Mouse (Mus musculus): ENCODE data around the gene Rfx1.

Rfx1 gene

GRCm38 (mm10) chr8:84060245-84060644 lies 6.4 kb upstream of the Rfx1 start:
- DNase-seq (ENCODE audit: low read depth, low spot score): no peak

DNA sequence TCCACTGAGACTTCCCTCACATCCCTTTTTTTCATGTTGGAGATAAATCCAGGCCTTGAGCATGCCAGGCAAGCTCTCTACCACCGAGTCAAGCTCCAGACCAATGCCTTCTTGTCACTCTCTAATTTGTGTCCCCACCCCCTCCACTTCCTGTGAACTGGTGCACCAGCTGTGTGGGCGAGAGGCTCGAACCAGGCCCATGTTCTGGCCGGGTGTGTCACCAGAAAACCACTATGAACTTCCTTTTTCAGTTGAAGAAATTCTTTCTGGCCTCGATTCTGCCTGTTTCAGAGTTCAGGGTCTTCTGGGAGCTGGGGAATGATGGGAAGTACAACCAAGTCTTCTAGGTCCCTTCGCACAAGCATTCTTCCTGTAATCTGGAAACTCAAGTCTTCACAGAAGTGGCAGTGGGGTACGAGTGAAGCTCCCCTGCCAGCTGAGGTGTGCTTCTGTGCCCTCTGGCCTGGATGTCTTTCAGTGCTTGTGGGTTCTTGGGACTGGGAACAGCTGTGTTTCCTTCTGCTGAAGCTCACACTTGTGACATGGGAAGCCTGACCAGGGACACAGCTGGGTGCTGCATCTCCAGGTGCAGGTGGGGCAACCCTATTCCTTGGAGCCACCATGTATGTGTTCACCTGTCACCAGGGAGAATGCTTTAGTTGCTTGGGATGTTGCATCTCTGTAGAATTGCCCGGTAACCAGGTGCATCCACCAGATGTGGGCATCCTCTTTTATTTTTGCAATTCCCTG lies 2.6 kb upstream of the Rfx1 start:
- DNase-seq (ENCODE audit: low read depth, low spot score): no peak

- no peak for DNase-seq (ENCODE audit: low read depth, low spot score)
Observed at GRCm38 (mm10) chr8:84065037-84065436, 1.6 kb upstream of the Rfx1 start, which contains the start of gene Gm10643. TSS of gene Gm10643 (minus strand) at chr8:84065137.

- DNase-seq (ENCODE audit: low read depth, low spot score): no peak
Observed at GRCm38 (mm10) chr8:84065457-84066072, 1.1 kb upstream of the Rfx1 start.

GRCm38 (mm10) chr8:84067047-84067573 lies 476 bp downstream of the Rfx1 start:
- DNase-seq (ENCODE audit: low read depth, low spot score): peak; percentile 95

GRCm38 (mm10) chr8:84067911-84068310 lies 1.3 kb downstream of the Rfx1 start:
- DNase-seq (ENCODE audit: low read depth, low spot score): no peak

DNA sequence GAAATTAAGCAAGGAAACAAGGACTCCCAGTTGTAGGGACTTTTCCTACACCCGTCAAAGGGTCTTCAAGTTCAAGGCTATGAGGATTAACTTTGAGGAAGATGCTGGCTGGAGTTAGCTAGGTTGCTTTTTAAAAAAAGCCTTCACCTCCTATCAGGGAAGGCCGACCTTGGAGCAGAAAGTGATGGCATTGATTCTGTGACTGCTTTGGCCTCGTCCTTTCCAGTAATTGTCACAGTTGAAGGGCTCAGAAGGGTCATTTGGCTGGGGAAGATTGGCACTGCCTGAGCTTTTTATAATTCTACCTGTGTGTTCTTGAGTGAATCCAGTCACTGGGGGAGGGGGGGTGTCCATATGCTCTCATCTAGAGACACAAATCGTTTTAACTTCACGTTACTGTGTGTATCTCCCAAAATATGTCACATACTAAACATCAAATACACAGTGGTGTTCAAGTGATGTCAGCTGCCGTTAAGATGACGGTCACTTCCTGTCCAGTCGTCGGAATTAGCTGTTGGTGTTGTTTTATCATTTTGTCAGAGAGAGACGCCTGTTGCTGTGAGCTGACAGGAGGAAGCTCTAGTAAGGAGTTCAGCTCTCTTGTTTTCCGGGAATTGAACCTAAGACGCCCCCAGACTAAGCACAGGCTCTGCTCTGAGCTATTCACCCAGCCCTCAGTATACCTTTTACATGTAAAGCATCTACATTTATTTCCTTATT lies 1.8 kb downstream of the Rfx1 start:
- no peak for DNase-seq (ENCODE audit: low read depth, low spot score)

- DNase-seq (ENCODE audit: low read depth, low spot score): no peak
Observed at GRCm38 (mm10) chr8:84069169-84069568, 2.5 kb downstream of the Rfx1 start.

DNA sequence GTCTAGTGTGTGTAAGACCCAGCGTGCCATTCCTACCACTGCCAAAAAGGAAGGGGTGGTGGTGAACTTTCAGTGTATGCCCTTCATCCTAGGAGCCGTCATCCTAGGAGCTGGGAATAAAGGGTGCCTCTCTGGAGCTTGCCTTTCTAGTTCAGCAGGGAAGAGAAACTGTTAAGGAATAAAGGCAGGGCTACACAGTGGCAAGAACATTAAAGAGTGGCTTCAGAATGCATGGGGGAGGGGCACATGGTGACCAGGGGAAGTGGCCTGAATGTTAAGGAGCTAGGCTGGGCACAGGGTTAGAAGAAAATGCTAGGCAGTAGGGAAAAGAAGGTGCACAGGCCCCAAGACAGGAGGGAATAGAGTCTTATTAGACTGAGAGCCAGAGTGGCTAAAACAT lies 3.1 kb downstream of the Rfx1 start:
- DNase-seq (ENCODE audit: low read depth, low spot score): no peak

GRCm38 (mm10) chr8:84070241-84070640 lies 3.6 kb downstream of the Rfx1 start:
- no peak for DNase-seq (ENCODE audit: low read depth, low spot score)

DNA sequence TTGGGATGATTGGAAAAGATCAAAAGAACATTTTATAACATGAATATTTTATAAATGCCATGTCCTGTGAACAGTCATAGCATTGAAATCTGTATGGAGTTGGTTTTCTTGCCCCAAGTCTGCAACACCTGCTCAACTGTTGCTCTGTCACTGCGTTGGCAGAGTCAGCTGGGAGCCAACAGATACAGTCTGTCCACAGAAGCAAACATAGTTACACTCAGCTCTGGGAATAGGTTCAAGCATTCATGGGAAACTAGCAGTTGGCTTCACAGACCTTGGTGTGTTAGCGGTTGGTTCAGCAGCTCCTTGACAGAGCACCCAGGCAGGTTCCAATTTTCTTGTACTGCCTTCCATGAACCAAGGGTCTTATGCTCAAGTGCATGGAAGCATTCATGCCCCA lies 4.0 kb downstream of the Rfx1 start:
- DNase-seq (ENCODE audit: low read depth, low spot score): no peak

DNA sequence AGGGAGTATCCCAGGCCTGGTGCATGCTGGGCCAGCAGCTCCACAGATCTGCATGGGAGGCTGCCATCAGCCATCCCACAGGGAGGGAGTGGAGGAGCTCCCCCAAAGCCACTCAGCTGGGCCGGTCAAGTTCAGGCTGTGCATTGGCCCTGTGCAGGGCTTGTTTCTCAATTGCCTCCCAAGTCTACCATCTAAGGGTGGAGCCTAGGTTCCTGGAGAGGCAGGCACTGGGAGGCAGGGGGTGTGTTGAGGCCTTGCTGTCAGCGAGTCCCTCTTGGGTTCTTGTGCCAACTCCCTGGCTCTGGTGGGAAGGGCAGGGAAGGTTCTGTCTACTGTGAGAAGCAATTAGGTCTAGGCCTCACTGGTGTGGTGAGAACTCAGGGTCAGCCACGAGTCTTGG lies 5.3 kb downstream of the Rfx1 start:
- no peak for DNase-seq (ENCODE audit: low read depth, low spot score)

- DNase-seq (ENCODE audit: low read depth, low spot score): no peak
Observed at GRCm38 (mm10) chr8:84072321-84072720, 5.7 kb downstream of the Rfx1 start.

GRCm38 (mm10) chr8:84073230-84073976 lies 6.8 kb downstream of the Rfx1 start:
- no peak for DNase-seq (ENCODE audit: low read depth, low spot score)

DNA sequence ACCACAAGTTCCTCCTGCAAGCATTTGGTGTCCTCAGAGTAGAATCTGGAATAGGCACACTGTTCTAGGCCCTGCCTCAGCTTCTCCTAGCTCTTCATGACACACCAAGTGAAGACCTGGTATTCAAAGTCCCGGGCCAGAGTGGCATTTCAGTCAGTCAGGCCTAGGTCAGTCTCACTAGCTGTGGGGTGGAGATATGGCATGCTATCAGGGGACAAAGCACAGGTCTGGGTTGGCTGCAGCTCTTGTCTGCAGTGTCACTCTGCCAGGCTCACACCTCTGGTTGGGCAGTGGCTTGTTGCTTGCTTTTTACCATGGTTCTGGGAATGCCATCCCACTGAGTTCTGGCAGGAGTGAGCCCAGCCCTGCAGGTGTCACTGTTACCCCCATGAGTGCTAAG lies 9.8 kb downstream of the Rfx1 start:
- no peak for DNase-seq (ENCODE audit: low read depth, low spot score)

DNA sequence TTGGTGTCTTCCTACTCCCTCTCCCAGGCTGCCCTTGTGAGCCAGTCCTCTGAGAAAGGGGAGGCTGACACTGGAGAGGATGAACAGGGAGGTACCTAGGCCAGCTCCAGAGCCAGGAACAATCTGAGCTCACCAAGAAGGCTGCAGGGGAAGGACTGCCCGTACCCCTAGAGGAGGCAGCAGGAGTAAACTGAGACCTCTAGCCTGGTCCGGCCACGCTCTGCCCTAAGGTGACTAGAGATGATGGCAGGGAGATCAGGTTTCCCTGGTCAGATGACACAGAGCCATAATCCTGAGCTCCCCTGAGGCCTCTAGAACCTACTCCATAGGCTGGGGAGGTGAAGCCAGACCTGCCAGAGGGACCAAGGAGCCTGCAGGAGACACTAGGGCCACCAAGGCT lies 10.2 kb downstream of the Rfx1 start:
- DNase-seq (ENCODE audit: low read depth, low spot score): no peak

GRCm38 (mm10) chr8:84079206-84079605 lies 12.6 kb downstream of the Rfx1 start:
- DNase-seq (ENCODE audit: low read depth, low spot score): no peak

- DNase-seq (ENCODE audit: low read depth, low spot score): peak; percentile 78
Observed at GRCm38 (mm10) chr8:84083829-84084241, 17.2 kb downstream of the Rfx1 start.

DNA sequence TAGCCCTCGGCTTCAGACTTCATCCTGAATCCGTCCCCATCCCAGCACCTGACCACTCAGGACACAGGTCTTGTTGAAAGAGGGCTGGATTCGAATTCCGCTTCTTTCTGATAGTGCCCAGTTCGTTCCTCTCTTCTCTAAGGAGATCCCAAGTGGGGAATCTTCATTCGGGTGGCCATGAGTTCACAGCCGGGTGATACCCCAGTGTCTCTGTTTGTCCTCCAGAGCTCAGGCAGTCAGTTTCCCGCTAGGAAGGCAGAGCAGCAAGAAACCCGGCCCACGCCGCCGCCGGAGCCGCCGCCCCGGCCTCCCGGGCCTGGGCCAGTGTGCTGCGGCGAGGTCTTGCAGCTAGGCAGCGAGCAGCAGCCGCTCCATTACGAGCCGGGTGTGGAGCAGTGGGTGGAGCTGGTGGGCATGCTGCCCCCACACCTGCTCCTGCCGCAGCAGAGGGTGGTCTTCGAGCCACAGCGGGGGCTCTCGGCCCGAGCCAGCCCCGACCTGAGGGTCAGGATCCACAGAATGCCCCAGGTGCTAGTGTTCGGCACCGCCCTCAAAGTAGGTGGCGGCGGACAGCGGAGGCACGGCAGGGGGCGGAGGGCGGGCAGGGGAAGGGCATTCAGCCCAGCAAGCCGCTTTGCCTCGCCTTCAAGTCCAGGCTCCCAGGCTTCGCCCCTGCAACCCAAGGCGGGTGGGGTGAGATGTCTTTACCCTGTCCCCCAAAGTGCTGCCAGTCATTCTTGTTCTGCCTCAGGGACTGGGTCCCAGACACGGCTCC lies 17.9 kb downstream of the Rfx1 start:
- DNase-seq (ENCODE audit: low read depth, low spot score): peak; percentile 49

DNA sequence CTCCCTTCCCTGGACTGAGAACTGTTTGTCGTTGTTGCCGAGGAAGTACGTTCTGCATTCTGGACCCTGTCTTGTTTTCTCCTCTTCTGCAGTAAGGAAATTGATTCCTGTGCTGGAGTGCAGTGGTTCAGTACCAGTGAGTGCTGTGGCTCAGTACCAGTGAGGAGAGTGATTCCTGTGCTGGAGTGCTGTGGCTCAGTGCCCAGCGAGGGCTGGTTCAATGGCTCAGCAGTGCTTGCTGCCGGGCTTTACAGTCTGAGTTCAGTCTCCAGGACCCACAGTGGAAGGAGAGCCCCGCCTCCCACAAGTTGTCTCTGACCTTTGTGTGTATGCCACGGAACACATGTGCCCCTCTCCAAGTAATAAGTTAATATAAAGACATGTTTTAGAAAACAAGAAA lies 20.5 kb downstream of the Rfx1 start:
- no peak for DNase-seq (ENCODE audit: low read depth, low spot score)

DNA sequence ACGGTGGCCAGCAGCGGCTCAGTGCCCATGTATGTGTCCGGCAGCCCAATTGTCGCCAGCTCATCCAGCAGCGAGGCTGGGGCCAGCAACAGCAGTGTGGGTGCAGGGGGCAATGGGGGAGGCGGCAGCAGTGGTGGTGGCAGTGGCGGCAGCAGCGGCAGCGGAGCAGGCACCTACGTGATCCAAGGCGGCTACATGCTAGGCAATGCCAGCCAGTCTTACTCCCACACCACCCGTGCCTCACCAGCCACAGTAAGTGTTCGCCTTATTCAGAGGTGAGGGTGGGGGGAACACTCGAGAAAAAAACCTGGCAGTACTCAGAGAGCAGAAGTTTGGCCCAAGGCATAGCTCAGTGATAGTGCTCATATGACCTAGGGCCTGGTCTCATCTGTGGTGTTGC lies 21.2 kb downstream of the Rfx1 start:
- no peak for DNase-seq (ENCODE audit: low read depth, low spot score)
